Mouse (Mus musculus): ENCODE measurements around the gene Hras. TPM values are rescaled to one million over a fixed set of nuclear protein-coding genes. Genes with fewer than 3 reads are reported as not detected.

Gene Hras
- polyA plus RNA-seq, 1 experiment from 2014 or later, result 103 TPM

- Histone ChIP-seq H3K27me3 (no peaks in the 10 kb centered on the region), H3K4me3 (peak overlapping the region; percentile 30), H3K27ac (no peak overlapping the region; the same call in 1 of the 2 replicates), H3K36me3 (peaks cover 21% of the 10 kb centered on the region), H3K4me2 (replicated peaks) (peak overlapping the region; percentile 53), H3K4me1 (peaks cover 18% of the 10 kb centered on the region), H3K9me3 (replicated peaks) (no peaks in the 10 kb centered on the region), H3K9ac (peak overlapping the region; percentile 54)
- no peak for ATAC-seq (ENCODE audit: low FRiP score)
- 3% methylated on average over 22 of the region's 22 CpGs for WGBS
Measured at GRCm38 (mm10) chr7:141168518-141168953, 25.3 kb downstream of the Hras start.

DNA sequence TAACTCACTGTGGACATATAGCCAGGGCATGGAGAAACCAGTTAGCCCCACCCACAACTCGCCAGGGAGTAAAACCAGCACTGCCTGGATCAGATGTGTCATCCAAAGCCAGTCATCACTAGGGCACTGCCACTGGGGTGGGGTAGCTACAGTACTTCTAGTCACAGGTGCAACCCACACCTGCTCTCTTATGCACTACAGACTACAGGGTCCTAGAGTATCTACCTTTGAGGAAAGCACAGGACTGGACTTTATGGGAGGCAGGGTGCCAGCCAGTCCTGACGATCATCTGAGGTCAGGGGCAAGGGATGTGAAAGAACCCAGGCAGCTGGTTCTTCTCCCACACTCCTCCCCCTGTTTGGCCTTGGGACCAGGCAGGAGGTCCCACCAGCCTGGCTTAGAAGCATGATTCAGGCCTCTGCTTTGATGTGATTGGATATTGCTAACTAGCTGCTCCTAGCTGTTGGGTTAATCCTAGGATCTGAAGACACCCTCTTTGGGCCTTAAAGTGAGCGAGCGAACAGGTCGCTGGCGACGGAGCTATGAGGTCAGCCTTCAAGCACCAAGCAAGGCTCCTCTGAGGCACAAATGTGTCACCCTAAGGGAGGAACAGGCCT lies 25.8 kb downstream of the Hras start:
- H3K9ac ChIP-seq, result peak overlapping the region; percentile 54
- no peak for ATAC-seq (ENCODE audit: low FRiP score)
- H3K9me3 ChIP-seq (replicated peaks), result no peaks in the 10 kb centered on the region
- WGBS, result 17% methylated on average over 7 of the region's 7 CpGs
- H3K4me3 ChIP-seq, result peak overlapping the region; percentile 30
- H3K4me2 ChIP-seq (replicated peaks), result peak overlapping the region; percentile 53
- peaks cover 25% of the 10 kb centered on the region for H3K36me3 ChIP-seq
- no peak overlapping the region for H3K27ac ChIP-seq
- no peaks in the 10 kb centered on the region for H3K27me3 ChIP-seq
- peaks cover 14% of the 10 kb centered on the region for H3K4me1 ChIP-seq

GRCm38 (mm10) chr7:141164850-141165249 lies 29.0 kb downstream of the Hras start:
- H3K4me1 ChIP-seq, result peaks cover 11% of the 10 kb centered on the region
- no peaks in the 10 kb centered on the region for H3K27me3 ChIP-seq
- H3K36me3 ChIP-seq, result peaks cover 53% of the 10 kb centered on the region
- WGBS, result 89% methylated on average over 6 of the region's 6 CpGs
- ATAC-seq (ENCODE audit: low FRiP score), result no peak
- H3K27ac ChIP-seq, result no peak overlapping the region
- no peak overlapping the region for H3K4me2 ChIP-seq (replicated peaks)
- H3K9ac ChIP-seq, result no peak overlapping the region
- H3K4me3 ChIP-seq, result no peak overlapping the region
- no peaks in the 10 kb centered on the region for H3K9me3 ChIP-seq (replicated peaks)

DNA sequence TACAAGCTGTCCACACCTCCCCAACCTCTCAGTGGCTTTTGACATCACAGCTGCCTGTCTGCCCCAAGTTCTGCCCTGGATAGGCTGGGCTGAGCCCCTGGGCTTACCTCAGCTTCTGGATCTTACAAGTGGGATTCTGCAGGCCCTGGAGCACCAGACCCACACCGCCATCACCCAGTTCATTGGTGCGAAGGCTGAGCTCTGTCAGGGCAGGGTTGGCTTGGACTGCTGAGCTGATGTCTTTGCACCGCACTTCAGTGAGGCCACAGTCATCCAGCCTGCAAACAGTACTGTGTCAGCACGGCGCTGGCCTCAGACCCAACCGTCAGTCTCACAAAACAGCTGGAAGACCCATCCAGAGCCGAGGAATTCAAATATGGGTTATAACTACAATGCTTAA lies 29.4 kb downstream of the Hras start:
- Histone ChIP-seq H3K4me1 (peaks cover 11% of the 10 kb centered on the region), H3K27ac (no peak overlapping the region), H3K9ac (no peak overlapping the region), H3K27me3 (no peaks in the 10 kb centered on the region), H3K4me2 (replicated peaks) (no peak overlapping the region), H3K4me3 (no peak overlapping the region), H3K9me3 (replicated peaks) (no peaks in the 10 kb centered on the region), H3K36me3 (peaks cover 57% of the 10 kb centered on the region)
- no peak for ATAC-seq (ENCODE audit: low FRiP score)
- 93% methylated on average over 7 of the region's 7 CpGs for WGBS

- no peak overlapping the region for H3K27ac ChIP-seq
- H3K4me3 ChIP-seq, result no peak overlapping the region
- H3K9me3 ChIP-seq (replicated peaks), result no peaks in the 10 kb centered on the region
- WGBS, result 96% methylated on average over 9 of the region's 9 CpGs
- no peaks in the 10 kb centered on the region for H3K4me1 ChIP-seq
- no peak for ATAC-seq (ENCODE audit: low FRiP score)
- no peak overlapping the region for H3K9ac ChIP-seq
- H3K36me3 ChIP-seq, result peaks cover 57% of the 10 kb centered on the region
- no peak overlapping the region for H3K4me2 ChIP-seq (replicated peaks)
- H3K27me3 ChIP-seq, result no peaks in the 10 kb centered on the region
Measured at GRCm38 (mm10) chr7:141155362-141155761, 38.4 kb downstream of the Hras start.

DNA sequence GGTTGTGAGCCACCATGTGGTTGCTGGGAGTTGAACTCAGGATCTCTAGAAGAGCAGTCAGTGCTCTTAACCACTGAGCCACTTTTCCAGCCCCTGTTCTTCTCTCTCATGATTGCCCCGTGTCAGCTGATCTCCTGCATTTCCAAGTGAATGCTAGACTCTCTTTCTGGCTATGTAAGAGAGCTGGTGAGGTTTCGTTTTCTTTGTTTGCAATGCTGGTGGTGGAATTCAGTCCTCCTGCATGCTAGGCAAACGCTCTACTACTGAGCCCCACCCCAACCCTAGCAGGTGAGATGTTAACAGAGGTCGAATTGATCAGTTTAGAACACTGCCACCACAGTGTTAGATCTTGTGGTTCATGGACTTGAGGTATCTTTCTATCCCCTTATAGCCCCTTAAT lies 45.2 kb downstream of the Hras start:
- no peak overlapping the region for H3K4me2 ChIP-seq (replicated peaks)
- H3K4me3 ChIP-seq, result no peak overlapping the region
- H3K27ac ChIP-seq, result no peak overlapping the region
- H3K36me3 ChIP-seq, result peaks cover 48% of the 10 kb centered on the region
- no peak overlapping the region for H3K9ac ChIP-seq
- ATAC-seq (ENCODE audit: low FRiP score), result no peak
- 80% methylated on average over 4 of the region's 4 CpGs for WGBS
- H3K4me1 ChIP-seq, result no peaks in the 10 kb centered on the region
- no peaks in the 10 kb centered on the region for H3K9me3 ChIP-seq (replicated peaks)
- no peaks in the 10 kb centered on the region for H3K27me3 ChIP-seq

- Histone ChIP-seq H3K4me1 (no peaks in the 10 kb centered on the region), H3K27ac (no peak overlapping the region), H3K36me3 (peaks cover 39% of the 10 kb centered on the region), H3K4me3 (no peak overlapping the region), H3K4me2 (replicated peaks) (no peak overlapping the region), H3K9me3 (replicated peaks) (no peaks in the 10 kb centered on the region), H3K9ac (no peak overlapping the region), H3K27me3 (no peaks in the 10 kb centered on the region)
- ATAC-seq (ENCODE audit: low FRiP score), result no peak
- WGBS, result 82% methylated on average over 6 of the region's 6 CpGs
Measured at GRCm38 (mm10) chr7:141147044-141147443, 46.8 kb downstream of the Hras start.

- Histone ChIP-seq H3K9me3 (replicated peaks) (no peaks in the 10 kb centered on the region), H3K9ac (no peak overlapping the region), H3K27ac (no peak overlapping the region), H3K36me3 (peaks cover 33% of the 10 kb centered on the region), H3K27me3 (no peaks in the 10 kb centered on the region), H3K4me3 (no peak overlapping the region), H3K4me2 (replicated peaks) (no peak overlapping the region), H3K4me1 (no peaks in the 10 kb centered on the region)
- WGBS, result 95% methylated on average over 12 of the region's 12 CpGs
- ATAC-seq (ENCODE audit: low FRiP score), result no peak
Measured at GRCm38 (mm10) chr7:141146043-141146595, 47.7 kb downstream of the Hras start.

GRCm38 (mm10) chr7:141145403-141145802 lies 48.4 kb downstream of the Hras start:
- Histone ChIP-seq H3K9ac (no peak overlapping the region), H3K36me3 (peaks cover 38% of the 10 kb centered on the region), H3K27ac (no peak overlapping the region), H3K9me3 (replicated peaks) (no peaks in the 10 kb centered on the region), H3K27me3 (no peaks in the 10 kb centered on the region), H3K4me2 (replicated peaks) (no peak overlapping the region), H3K4me1 (no peaks in the 10 kb centered on the region), H3K4me3 (no peak overlapping the region)
- no peak for ATAC-seq (ENCODE audit: low FRiP score)
- WGBS, result 62% methylated on average over 1 of the region's 1 CpGs

- WGBS, result 96% methylated on average over 3 of the region's 3 CpGs
- H3K4me2 ChIP-seq (replicated peaks), result no peak overlapping the region
- no peaks in the 10 kb centered on the region for H3K27me3 ChIP-seq
- H3K9me3 ChIP-seq (replicated peaks), result no peaks in the 10 kb centered on the region
- no peak overlapping the region for H3K27ac ChIP-seq
- H3K4me1 ChIP-seq, result no peaks in the 10 kb centered on the region
- H3K4me3 ChIP-seq, result no peak overlapping the region
- ATAC-seq (ENCODE audit: low FRiP score), result no peak
- H3K36me3 ChIP-seq, result peaks cover 42% of the 10 kb centered on the region
- H3K9ac ChIP-seq, result no peak overlapping the region
Measured at GRCm38 (mm10) chr7:141144650-141145049, 49.2 kb downstream of the Hras start.

DNA sequence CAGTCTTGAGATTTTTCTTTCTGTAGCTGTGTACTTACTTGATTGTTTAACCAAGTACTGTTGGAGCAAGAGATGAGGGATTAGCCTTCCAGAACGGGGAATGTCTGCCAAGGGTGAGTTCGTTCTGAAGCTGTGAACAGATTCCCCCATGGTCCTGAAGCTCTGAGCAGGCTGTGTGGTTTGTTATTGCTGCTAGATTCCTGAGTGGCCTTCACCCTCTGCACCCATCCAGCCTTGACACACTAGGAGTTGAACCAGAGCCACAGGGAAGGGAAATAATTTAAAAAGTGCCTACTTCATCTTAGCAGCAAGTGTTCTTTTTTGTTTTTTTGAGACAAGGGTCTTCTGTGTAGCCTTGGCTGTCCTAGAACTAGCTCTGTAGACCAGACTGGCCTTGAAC lies 49.9 kb downstream of the Hras start:
- no peak overlapping the region for H3K9ac ChIP-seq
- H3K4me3 ChIP-seq, result no peak overlapping the region
- no peak overlapping the region for H3K27ac ChIP-seq
- H3K9me3 ChIP-seq (replicated peaks), result no peaks in the 10 kb centered on the region
- WGBS, result 85% methylated on average over 2 of the region's 2 CpGs
- no peaks in the 10 kb centered on the region for H3K4me1 ChIP-seq
- no peak overlapping the region for H3K4me2 ChIP-seq (replicated peaks)
- H3K27me3 ChIP-seq, result no peaks in the 10 kb centered on the region
- ATAC-seq (ENCODE audit: low FRiP score), result no peak
- H3K36me3 ChIP-seq, result peaks cover 45% of the 10 kb centered on the region

DNA sequence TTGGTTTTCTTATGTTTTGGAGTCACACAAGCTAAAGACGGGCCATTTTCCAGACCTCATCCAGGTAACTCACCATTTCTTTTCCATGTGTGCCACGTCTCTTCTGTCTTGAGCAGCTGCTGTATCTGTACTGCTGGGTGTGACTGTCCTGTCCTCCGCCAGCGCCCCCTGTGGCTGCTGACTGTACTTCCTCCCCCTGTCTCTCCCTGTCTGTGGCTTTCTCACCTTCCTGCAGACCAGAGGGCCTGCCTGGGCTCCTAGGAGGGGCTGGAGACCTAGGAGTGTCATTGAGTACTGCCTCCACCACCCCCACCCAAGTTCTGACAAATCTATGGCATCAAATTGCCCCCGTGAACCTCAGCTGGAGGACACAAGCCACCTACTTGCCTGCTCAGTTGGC lies 50.7 kb downstream of the Hras start:
- H3K27me3 ChIP-seq, result no peaks in the 10 kb centered on the region
- WGBS, result 51% methylated on average over 5 of the region's 5 CpGs
- H3K36me3 ChIP-seq, result peaks cover 46% of the 10 kb centered on the region
- H3K4me1 ChIP-seq, result no peaks in the 10 kb centered on the region
- H3K27ac ChIP-seq, result no peak overlapping the region
- no peak for ATAC-seq (ENCODE audit: low FRiP score)
- H3K9ac ChIP-seq, result no peak overlapping the region
- no peak overlapping the region for H3K4me2 ChIP-seq (replicated peaks)
- H3K4me3 ChIP-seq, result no peak overlapping the region
- no peaks in the 10 kb centered on the region for H3K9me3 ChIP-seq (replicated peaks)

GRCm38 (mm10) chr7:141141326-141141725 lies 52.5 kb downstream of the Hras start:
- 85% methylated on average over 4 of the region's 4 CpGs for WGBS

More at GRCm38 (mm10) chr7:141141326-141141725, 52.5 kb downstream of the Hras start:
- no peak overlapping the region for H3K4me3 ChIP-seq
- H3K9me3 ChIP-seq (replicated peaks), result no peaks in the 10 kb centered on the region
- H3K4me2 ChIP-seq (replicated peaks), result no peak overlapping the region
- peaks cover 46% of the 10 kb centered on the region for H3K36me3 ChIP-seq
- H3K27me3 ChIP-seq, result no peaks in the 10 kb centered on the region
- H3K27ac ChIP-seq, result no peak overlapping the region
- no peak overlapping the region for H3K9ac ChIP-seq
- no peaks in the 10 kb centered on the region for H3K4me1 ChIP-seq
- no peak for ATAC-seq (ENCODE audit: low FRiP score)

Data from hindbrain, embryonic 12.5 days (tissue).